Mouse (Mus musculus) erythroblast, adult 5-6 weeks (primary cell): ENCODE results near the gene Cdiptos. TPM values are rescaled to one million over a fixed set of nuclear protein-coding genes. Genes with fewer than 3 reads are reported as not detected.
A peak's percentile ranks its signal among the peaks of the same experiment; 100 is the strongest.

Experiments
- ATAC-seq: replicated peaks from 2 replicates; pipeline ENCODE4 v1.8.0; 2016; ENCODE audit warnings: moderate number of reproducible peaks, mild to moderate bottlenecking, moderate TSS enrichment, inconsistent platforms; ENCODE audit not compliant: poor library complexity, low FRiP score, severe bottlenecking
- total RNA-seq, 2 experiments: library from RNA; stranded (forward) in 1 of 2; stranded (reverse) in 1 of 2; fragments of 150-400 nt in 1 of 2; fragments of 200-764, 138-1000 nt in 1 of 2; gene quantifications; 2 replicates each; pipeline versions ENCODE4 v1.2.3 to v1.2.4; 2015 to 2017; ENCODE audit warnings: low replicate concordance in 2 of 2

Cdiptos gene
- total RNA-seq, 2 experiments from 2014 or later: not detected

DNA sequence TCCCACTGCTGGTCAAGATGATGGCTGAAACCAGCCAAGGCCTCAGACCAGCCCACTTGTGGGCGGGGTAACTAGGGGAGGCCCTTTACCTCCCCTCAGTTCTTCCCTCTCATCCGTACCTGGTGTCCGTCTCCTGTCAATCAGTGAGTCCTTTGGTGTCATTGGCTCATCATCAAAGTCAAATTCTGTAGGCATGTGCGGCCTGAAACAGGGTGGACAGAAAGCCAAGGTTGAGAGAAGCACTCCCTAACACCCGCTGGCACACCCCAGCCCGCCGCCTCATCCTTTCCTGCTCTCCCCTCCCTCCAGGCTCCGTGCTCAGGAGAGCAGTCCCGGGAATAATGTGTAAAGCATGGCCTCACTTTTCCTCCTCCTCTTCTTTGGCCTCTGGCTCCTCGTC lies 40.2 kb upstream of the Cdiptos start:
- peak; percentile 30 for ATAC-seq

- ATAC-seq: no peak
These were observed 39.1 kb upstream of the Cdiptos start for GRCm38 (mm10) chr7:127014993-127015392.

GRCm38 (mm10) chr7:127014320-127014719 lies 38.4 kb upstream of the Cdiptos start, which contains the start of gene Mvp:
Gene Mvp, minus strand, starts transcription at chr7:127014621.
- 0 out of 2 replicates have a peak, but pooled peaks have one; percentile 23 for ATAC-seq

- ATAC-seq: no peak
These were observed 37.5 kb upstream of the Cdiptos start for GRCm38 (mm10) chr7:127013385-127013784.

GRCm38 (mm10) chr7:127012845-127013244 lies 36.9 kb upstream of the Cdiptos start:
- ATAC-seq: no peak

DNA sequence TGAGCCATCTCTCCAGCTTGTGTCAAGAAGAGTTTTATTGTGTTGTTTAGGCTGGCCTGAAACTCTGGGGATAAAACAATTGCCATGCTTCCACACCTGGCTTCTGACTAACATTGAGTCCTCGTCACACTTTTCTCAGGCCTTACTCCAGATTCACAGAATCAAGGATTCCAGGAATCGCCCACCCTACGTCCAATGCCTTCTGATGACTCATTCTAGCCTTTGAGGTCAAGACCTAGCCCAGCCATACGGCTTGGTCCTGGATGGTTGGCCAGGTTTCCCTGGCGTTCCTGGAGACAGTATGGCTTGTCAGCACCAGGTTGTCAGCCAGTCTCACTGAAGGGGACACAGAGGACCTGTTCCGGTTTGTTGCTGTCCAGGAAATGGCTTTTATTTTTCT lies 36.5 kb upstream of the Cdiptos start:
- ATAC-seq: no peak

GRCm38 (mm10) chr7:127011717-127012116 lies 35.8 kb upstream of the Cdiptos start:
- no peak for ATAC-seq

- ATAC-seq: no peak
These were observed 35.2 kb upstream of the Cdiptos start for GRCm38 (mm10) chr7:127011051-127011450.

DNA sequence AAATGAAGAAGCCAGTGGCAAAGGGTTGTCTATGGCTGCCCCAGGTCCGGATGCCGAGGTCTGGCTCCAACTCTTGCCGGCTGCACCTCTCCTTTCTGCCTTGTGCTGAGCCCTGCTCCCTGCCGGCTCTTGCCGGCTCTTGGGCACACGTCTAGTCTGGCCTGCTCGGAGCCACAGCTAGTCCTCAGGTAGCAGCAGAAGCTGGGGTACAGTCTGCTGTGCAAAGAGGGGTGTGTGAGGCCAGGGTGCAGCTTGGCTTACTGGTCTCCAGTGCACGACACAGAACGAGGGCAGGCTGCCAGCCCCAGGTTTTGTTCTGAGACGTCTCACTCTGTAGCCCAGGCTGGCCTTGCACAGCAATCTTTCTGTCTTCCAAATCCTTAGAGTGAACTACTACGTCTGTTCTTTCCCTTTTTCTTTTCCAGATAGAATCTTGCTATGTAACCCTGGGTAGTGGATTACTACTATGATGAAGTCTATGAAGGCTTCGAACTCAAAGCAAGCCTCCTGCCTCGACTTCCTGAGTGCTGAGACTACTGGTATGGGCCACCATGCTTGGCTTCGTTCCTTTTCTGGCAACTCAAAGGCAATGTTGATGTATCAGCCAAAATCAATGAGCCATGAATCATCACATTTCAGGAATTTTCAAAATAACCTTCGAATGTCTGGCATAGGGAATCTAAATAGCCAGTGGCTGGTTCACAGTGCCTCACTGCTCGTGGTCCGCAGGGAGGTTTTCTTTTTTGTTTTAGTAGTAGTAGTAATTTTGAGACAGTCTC lies 33.6 kb upstream of the Cdiptos start:
- ATAC-seq: no peak

GRCm38 (mm10) chr7:127008239-127009019 lies 32.5 kb upstream of the Cdiptos start:
- ATAC-seq: peak; percentile 51

GRCm38 (mm10) chr7:127007313-127008024 lies 31.6 kb upstream of the Cdiptos start:
- no peak for ATAC-seq

- no peak for ATAC-seq
These were observed 28.4 kb upstream of the Cdiptos start for GRCm38 (mm10) chr7:127004122-127004875.

DNA sequence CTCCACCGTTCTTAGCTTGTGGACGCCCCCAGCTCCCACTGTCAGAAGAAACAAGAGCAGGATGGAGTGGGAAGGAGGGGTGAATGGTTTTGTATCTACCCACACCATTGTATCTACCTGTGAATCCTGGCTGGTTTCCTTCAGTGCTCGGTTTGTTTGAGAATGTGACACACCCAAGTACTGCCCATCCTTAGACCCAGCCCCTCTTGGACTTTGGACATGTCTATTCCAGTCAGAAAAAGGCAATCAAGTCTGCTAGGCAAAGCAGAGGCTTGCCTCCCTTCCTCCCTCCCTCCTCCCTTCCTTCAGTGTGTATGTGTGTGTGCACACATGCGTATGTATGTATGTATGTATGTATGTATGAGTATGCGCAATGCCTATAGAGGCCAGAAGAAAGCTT lies 27.7 kb upstream of the Cdiptos start:
- no peak for ATAC-seq

GRCm38 (mm10) chr7:126999568-126999967 lies 23.7 kb upstream of the Cdiptos start:
- no peak for ATAC-seq

- no peak for ATAC-seq
These were observed 20.6 kb upstream of the Cdiptos start for GRCm38 (mm10) chr7:126996449-126996848.

DNA sequence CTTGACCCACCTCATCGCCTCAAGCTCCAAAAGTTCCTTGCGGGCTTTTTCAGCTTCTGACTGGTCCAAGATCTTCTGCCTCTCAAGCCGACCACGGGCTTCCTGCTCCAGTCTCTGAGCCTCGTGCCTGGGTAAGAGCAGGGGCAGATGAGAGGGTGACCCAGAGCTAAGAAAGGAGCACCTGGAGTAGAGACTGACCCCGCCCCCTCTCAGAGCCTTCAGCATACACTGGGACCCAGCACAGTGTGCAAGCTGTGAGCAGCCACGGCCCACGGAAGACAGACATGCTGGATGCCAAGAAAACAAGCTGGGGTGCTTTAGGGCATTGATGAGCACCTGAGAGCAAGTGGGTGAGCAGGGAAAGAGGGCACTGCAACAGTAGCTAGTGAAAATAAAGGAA lies 12.9 kb upstream of the Cdiptos start:
- ATAC-seq: no peak

- ATAC-seq: peak; percentile 67
These were observed 10.4 kb upstream of the Cdiptos start for GRCm38 (mm10) chr7:126986319-126986718.

DNA sequence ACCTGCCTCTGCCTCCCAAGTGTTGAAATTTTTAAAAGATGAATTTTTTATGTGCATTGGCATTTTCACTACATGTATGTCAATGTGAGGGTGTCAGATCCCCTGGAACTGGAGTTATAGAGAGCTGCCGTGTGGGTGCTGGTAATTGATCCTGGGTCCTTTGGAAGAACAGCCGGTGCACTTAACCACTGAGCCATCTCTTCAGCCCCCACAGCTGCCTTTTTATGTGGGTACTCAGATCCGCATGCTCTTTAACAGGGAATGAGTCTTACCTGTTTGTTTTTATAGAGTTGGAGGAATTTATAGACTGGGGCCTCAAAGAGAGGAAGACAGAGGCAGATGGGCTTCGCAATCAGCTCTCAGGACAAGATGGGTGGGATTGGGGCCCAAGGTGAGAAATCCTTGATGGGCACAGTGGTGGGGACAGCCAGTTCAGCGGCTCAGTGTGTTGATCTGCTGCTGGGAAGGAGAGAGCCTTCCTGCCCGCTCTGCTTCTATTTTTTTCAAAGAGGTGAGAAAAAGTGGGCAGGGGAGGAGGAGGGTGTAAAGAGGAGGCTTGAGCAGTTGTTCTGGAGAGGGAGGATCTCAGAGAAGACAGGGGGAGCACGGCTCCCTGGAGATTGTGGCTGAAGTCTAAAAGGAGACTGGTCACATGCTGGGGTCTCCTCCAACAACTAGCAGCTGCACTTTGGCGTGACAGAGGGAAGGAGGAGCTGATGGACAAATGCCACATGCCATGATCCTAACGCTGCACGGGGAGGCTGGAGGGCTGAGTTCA lies 9.0 kb upstream of the Cdiptos start:
- ATAC-seq: no peak

- no peak for ATAC-seq
These were observed 7.2 kb upstream of the Cdiptos start for GRCm38 (mm10) chr7:126983113-126983512.
